Mouse (Mus musculus) stomach, embryonic 16.5 days (tissue): ENCODE results near the gene Lrrc27. TPM values are rescaled to one million over a fixed set of nuclear protein-coding genes. Genes with fewer than 3 reads are reported as not detected.

ENCODE experiments used
- ATAC-seq: fragments of 200-750 bp; cut with Nextera tagmentation; 2 replicates; pipeline ENCODE4 v1.8.0; 2017; ENCODE audit warnings: moderate number of reproducible peaks, moderate TSS enrichment; ENCODE audit not compliant: insufficient read depth, low FRiP score
- H3K27ac ChIP-seq: fragments of 300-500 bp; sonication (generic); 2 replicates; pipeline ENCODE4 v1.5.1; 2014; ENCODE audit warnings: low read length
- H3K27me3 ChIP-seq: fragments of 300-500 bp; sonication (generic); 2 replicates; pipeline ENCODE4 v1.6.1; 2014; ENCODE audit warnings: low read length, control low read depth, mixed read lengths; ENCODE audit not compliant: control insufficient read depth, insufficient read depth
- H3K36me3 ChIP-seq: fragments of 300-500 bp; sonication (generic); 2 replicates; pipeline ENCODE4 v1.6.1; 2014; ENCODE audit warnings: low read length; ENCODE audit not compliant: control insufficient read depth, insufficient read depth
- H3K4me1 ChIP-seq: fragments of 300-500 bp; sonication (generic); 2 replicates; pipeline ENCODE4 v1.6.1; 2014; ENCODE audit warnings: low read length, control low read depth, mixed read lengths; ENCODE audit not compliant: control insufficient read depth, insufficient read depth
- H3K4me2 ChIP-seq: fragments of 300-500 bp; sonication (generic); 2 replicates; pipeline ENCODE4 v1.6.1; 2014; ENCODE audit warnings: low read depth, low read length, mixed read lengths
- H3K4me3 ChIP-seq: fragments of 300-500 bp; sonication (generic); replicated peaks from 2 replicates; pipeline ENCODE4 v1.5.1; 2014; ENCODE audit warnings: mild to moderate bottlenecking, low read length
- H3K9ac ChIP-seq: fragments of 300-500 bp; sonication (generic); 2 replicates; pipeline ENCODE4 v1.6.1; 2014; ENCODE audit warnings: low read length
- H3K9me3 ChIP-seq: fragments of 300-500 bp; sonication (generic); replicated peaks from 2 replicates; pipeline ENCODE4 v1.6.1; 2016; ENCODE audit warnings: low read length, control low read depth; ENCODE audit not compliant: control insufficient read depth
- WGBS: fragments of 180-500 bp; shearing (Covaris S2); extraction: QIAGEN DNeasy Blood & Tissue Kit; methylation state at CpG from one replicate; pipeline ENCODE4 v1.1.7; 2014; 5-methylcytosine and 5-hydroxymethylcytosine counted together
- polyA plus RNA-seq: library from polyadenylated mRNA; unstranded; fragments of >200 nt; fragmentation: Nextera tagmentation; extraction: Ambion mirVana; gene quantifications from 2 replicates; pipeline ENCODE4 v1.2.1, GENCODE M21; 2015

Gene Lrrc27
- polyA plus RNA-seq, 1 experiment from 2014 or later, result 4.4 TPM

DNA sequence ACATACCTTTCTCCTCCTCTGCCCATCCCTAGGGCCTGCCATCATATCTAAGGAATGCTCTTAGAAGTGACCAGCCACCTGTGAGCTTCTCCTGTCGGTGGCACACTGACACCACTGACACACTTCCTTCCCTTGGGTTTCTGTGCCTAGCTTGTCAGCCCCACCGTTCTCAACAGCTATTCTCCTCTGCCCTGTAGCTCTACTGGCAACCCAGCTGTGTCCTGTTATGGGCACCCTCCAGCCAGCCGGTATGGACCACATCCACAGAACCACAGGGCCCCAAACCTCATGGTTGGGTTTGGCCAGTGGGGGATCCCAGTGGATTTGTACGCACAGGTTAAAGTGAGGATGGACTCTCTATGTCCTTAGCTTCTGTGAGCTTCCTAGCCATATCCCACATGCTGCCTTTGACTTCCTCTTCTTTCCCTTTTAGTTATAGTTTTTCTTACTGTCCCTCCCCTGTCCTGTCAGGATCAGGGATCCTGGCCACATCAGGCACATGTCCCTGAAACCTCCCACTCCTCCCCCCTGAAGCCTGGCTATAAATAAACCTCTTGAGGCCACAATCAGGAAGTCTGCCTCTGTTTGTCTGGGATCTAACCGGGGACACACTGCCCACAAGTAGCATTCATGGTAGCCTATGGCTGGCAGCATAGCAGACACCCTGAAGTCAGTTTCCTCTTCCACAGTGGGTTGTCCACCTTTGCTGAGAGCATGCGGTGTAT lies 15.8 kb downstream of the Lrrc27 start:
- no peak overlapping the region for H3K4me2 ChIP-seq
- H3K27ac ChIP-seq, result no peak overlapping the region
- H3K4me3 ChIP-seq, result no peak overlapping the region
- no peak for ATAC-seq
- H3K9ac ChIP-seq, result no peak overlapping the region
- H3K36me3 ChIP-seq, result no peaks in the 10 kb centered on the region
- H3K9me3 ChIP-seq, result no peaks in the 10 kb centered on the region
- no peaks in the 10 kb centered on the region for H3K27me3 ChIP-seq
- 66% methylated on average over 6 of the region's 6 CpGs for WGBS
- peaks cover 7% of the 10 kb centered on the region; the same call in 1 of the 2 replicates for H3K4me1 ChIP-seq

DNA sequence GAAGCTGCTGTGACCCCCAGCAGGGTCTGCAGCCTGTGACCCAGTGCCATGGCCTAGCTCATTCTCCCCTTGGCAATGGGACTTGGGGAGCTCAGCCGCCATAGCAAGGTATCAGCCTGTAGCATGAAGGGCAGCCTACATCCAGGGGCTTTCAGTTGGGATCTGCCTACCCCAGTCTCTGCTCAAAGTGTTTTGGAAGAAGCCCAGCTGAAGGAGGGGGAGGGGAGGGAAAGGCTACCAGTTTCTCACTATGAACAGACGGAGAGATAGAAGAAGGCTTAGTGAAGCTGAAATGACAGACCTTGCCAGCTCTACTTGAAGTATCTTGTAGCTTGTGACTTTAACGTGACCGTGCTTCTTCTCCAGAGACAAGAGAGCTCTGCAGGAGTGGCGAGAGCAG lies 17.0 kb downstream of the Lrrc27 start:
- no peak for ATAC-seq
- no peak overlapping the region for H3K4me3 ChIP-seq
- H3K9me3 ChIP-seq, result no peaks in the 10 kb centered on the region
- no peak overlapping the region for H3K9ac ChIP-seq
- peaks cover 17% of the 10 kb centered on the region for H3K4me1 ChIP-seq
- H3K36me3 ChIP-seq, result no peaks in the 10 kb centered on the region
- no peak overlapping the region for H3K4me2 ChIP-seq
- WGBS, result 82% methylated on average over 5 of the region's 5 CpGs
- no peaks in the 10 kb centered on the region for H3K27me3 ChIP-seq
- H3K27ac ChIP-seq, result no peak overlapping the region

DNA sequence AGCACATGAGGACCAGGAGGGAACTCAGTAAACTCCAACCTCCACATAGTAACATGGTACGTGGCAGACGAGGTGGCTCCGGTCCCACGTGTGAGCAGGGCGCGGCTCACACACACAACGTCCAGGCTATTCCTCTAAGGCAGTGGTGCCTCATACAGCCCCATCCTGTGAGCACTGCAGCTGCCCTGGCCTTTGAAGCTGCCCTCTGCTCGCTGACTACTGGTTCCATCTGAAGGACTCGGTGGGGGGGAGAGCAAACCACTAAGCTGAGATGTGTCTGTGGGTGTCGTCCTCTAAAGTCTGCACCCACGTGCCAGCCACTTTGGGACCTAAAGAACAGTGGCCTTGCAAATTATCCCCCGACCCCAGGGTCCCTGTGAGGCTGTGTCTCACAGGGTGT lies 17.5 kb downstream of the Lrrc27 start:
- Histone ChIP-seq H3K4me3 (no peak overlapping the region), H3K27ac (no peak overlapping the region), H3K4me2 (no peak overlapping the region), H3K9me3 (no peaks in the 10 kb centered on the region), H3K9ac (no peak overlapping the region), H3K36me3 (no peaks in the 10 kb centered on the region), H3K4me1 (peaks cover 17% of the 10 kb centered on the region), H3K27me3 (no peaks in the 10 kb centered on the region)
- ATAC-seq, result no peak
- 71% methylated on average over 12 of the region's 12 CpGs for whole genome bisulfite sequencing

DNA sequence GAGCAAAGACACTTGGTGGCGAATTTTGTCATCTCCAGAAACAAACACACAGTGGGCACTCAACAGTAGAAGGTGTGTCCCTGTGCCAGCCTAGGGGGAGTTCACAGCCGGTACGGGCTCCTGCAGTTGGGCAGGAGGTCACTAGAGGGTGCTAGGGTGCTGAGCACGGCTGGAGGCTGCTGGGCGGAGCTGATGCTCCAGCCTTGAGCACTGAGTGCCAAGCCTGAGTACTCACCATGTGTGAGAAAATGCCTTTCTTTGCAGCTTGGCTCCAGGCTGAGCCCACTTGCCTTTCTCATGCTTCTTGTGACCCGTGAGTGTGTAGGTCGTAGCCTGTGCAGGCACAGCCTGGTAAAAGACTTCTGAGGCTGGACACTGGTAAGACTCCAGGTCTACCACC lies 20.9 kb downstream of the Lrrc27 start:
- peak overlapping the region; percentile 41 for H3K9ac ChIP-seq
- no peak overlapping the region for H3K4me3 ChIP-seq
- H3K27me3 ChIP-seq, result no peaks in the 10 kb centered on the region
- H3K27ac ChIP-seq, result peak overlapping the region; percentile 59; the same call in 1 of the 2 replicates
- H3K9me3 ChIP-seq, result no peaks in the 10 kb centered on the region
- 2% methylated on average over 7 of the region's 7 CpGs for WGBS
- H3K4me2 ChIP-seq, result 0 out of 2 replicates have a peak overlapping the region, but pooled peaks have one; percentile 14
- no peaks in the 10 kb centered on the region for H3K36me3 ChIP-seq
- peaks cover 20% of the 10 kb centered on the region for H3K4me1 ChIP-seq
- ATAC-seq, result peak; percentile 86

DNA sequence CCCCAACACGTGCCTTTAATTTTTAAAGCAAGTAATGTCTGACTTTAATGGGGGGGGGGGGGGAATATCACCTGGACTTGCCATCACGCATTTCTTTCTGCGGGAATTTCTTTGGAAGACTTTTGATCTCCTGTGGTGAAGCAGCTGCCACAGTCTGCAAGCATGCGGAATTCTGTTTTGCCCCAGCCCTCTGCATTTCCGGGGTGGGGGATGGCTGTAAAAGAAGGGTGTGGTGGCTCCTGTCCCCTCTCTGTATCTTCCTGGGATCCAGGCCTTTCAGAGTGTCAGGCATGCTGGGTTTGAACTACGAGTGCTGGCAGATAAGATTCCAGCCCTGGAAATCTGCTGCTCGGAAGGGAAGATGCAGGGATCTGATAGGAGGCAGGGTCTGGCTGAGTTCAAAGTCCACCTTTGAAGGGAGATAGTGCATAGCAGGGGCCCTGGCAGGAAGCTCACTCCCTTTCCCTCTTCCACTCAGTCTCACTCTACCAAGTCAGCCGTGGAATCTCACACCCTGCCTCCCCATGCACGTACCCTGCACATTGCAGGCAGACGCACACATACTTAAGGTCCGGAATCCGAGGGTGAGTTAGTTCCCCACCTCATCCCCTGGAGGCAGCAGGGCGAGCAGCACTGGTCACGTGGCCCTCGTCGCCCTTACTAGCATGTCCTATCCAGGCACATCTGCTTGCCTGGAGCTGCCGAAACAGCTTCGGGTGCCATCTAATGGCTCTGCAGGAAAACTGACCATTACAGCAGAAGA lies 21.8 kb downstream of the Lrrc27 start:
- no peaks in the 10 kb centered on the region for H3K9me3 ChIP-seq
- peak overlapping the region; percentile 62 for H3K9ac ChIP-seq
- 13% methylated on average over 18 of the region's 18 CpGs for WGBS
- peak overlapping the region; percentile 39 for H3K4me2 ChIP-seq
- 0 out of 2 replicates have a peak overlapping the region, but pooled peaks have one; percentile 14 for H3K4me3 ChIP-seq
- peak; percentile 54; the same call in 1 of the 2 replicates for ATAC-seq
- peak overlapping the region; percentile 61 for H3K27ac ChIP-seq
- peaks cover 20% of the 10 kb centered on the region for H3K4me1 ChIP-seq
- H3K36me3 ChIP-seq, result no peaks in the 10 kb centered on the region
- no peaks in the 10 kb centered on the region for H3K27me3 ChIP-seq

DNA sequence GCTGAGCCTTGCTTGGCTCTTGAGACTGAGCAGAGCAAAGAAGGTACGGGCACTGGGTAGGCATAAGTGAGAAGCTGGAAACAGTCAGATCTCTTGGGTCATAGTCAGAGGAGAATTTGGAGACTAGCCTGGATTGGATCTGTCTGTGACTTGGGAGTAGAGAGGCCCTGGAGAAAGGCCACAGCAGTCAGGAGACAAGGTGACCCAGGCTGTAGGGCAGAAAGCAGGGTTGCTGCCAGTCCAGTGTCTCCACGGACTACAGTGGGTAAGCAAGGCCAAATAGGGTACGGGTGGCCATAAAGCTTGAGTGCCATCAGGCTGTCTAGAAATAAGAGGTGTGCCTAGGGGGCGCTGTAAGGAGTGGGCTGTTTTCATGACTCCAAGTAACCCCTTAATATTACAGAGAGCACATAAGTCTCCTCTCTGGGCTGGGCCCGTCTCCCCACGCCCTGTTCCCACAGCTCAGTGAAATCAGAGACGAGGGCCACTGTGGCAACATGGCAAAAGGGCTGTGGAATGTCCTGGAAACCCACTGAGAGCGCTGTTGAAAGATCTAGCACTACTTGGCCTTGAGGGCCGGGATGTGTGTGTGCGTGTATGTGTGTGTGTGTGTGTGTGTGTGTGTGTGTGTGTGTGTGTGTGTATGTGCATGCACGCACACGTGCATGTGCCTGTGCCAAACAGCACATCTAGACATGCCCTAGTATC lies 23.0 kb downstream of the Lrrc27 start:
- peaks cover 20% of the 10 kb centered on the region for H3K4me1 ChIP-seq
- H3K4me3 ChIP-seq, result no peak overlapping the region
- WGBS, result 82% methylated on average over 12 of the region's 12 CpGs
- H3K27ac ChIP-seq, result peak overlapping the region; percentile 61; the same call in 1 of the 2 replicates
- no peaks in the 10 kb centered on the region for H3K36me3 ChIP-seq
- H3K9ac ChIP-seq, result no peak overlapping the region
- H3K9me3 ChIP-seq, result no peaks in the 10 kb centered on the region
- no peak for ATAC-seq
- H3K4me2 ChIP-seq, result no peak overlapping the region
- H3K27me3 ChIP-seq, result no peaks in the 10 kb centered on the region

DNA sequence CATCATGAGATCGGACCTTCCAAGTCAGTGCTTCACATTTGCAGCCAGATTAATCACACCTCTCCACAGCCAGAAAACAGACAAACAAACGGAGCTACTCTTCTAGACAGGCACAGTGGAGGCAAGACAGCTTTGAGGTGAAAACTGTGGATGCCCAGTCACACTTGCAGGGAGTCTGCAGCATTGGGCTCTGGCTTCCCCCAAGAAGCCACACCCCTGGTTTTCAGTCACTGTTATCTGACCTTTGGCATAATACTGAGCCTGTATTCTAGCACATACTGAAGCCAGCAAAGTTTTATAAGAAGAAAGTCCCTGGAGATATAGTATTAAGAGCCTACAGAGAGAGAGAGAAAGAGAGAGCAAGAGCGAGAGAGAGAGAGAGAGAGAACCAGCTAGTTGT lies 26.6 kb downstream of the Lrrc27 start:
- peaks cover 13% of the 10 kb centered on the region for H3K4me1 ChIP-seq
- H3K4me3 ChIP-seq, result no peak overlapping the region
- H3K27ac ChIP-seq, result no peak overlapping the region
- no peaks in the 10 kb centered on the region for H3K36me3 ChIP-seq
- ATAC-seq, result no peak
- H3K9ac ChIP-seq, result no peak overlapping the region
- no peaks in the 10 kb centered on the region for H3K27me3 ChIP-seq
- no peaks in the 10 kb centered on the region for H3K9me3 ChIP-seq
- 71% methylated on average over 3 of the region's 3 CpGs for WGBS
- no peak overlapping the region for H3K4me2 ChIP-seq

DNA sequence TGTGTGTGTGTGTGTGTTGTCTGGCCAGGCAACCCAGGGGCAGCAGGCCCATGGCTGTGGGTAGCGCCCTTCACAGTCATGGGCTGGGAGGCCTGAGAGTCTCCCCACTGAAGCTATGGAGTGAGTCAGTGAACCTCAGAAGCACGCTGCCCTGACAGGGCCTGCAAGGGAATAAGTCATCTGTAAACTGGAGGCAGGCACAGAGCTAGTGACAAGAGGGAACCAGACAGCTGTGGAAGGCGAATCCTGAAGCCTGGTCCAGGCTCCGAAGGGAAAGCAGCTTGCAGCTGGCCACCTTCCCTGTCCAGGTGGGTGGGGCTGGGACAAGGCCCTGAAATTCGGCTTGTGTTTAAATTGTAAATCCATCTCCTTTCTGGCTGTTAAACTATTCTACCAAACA lies 33.3 kb downstream of the Lrrc27 start:
- no peaks in the 10 kb centered on the region for H3K36me3 ChIP-seq
- peak overlapping the region; percentile 94 for H3K27ac ChIP-seq
- ATAC-seq, result no peak
- H3K27me3 ChIP-seq, result no peaks in the 10 kb centered on the region
- H3K4me1 ChIP-seq, result peaks cover 44% of the 10 kb centered on the region
- peak overlapping the region; percentile 56 for H3K9ac ChIP-seq
- WGBS, result 44% methylated on average over 5 of the region's 5 CpGs
- no peak overlapping the region for H3K4me2 ChIP-seq
- H3K4me3 ChIP-seq, result no peak overlapping the region
- H3K9me3 ChIP-seq, result no peaks in the 10 kb centered on the region
